Mouse (Mus musculus) kidney, adult 2 months (tissue): ENCODE data around the gene Casp3. TPM values are rescaled to one million over a fixed set of nuclear protein-coding genes. Genes with fewer than 3 reads are reported as not detected.
A peak's percentile ranks its signal among the peaks of the same experiment; 100 is the strongest.

Experiments
- DNase-seq: peaks from one replicate; pipeline ENCODE4 v3.0.0; 2021
- H3K27ac ChIP-seq: fragments of 200-500 bp; 2 replicates; pipeline ENCODE4 v1.5.1; 2012; ENCODE audit warnings: low read depth, low read length, control low read depth, inconsistent platforms; ENCODE audit not compliant: insufficient read depth
- H3K27me3 ChIP-seq: fragments of 200-500 bp; replicated peaks from 2 replicates; pipeline ENCODE4 v1.6.1; 2012; ENCODE audit warnings: mild to moderate bottlenecking, moderate library complexity, low read length, inconsistent platforms; ENCODE audit not compliant: control insufficient read depth, insufficient read depth
- H3K36me3 ChIP-seq: fragments of 200-500 bp; 2 replicates; pipeline ENCODE4 v1.6.1; 2012; ENCODE audit warnings: mild to moderate bottlenecking, moderate library complexity, low read length, inconsistent platforms; ENCODE audit not compliant: control insufficient read depth, insufficient read depth
- H3K4me1 ChIP-seq: fragments of 200-500 bp; 2 replicates; pipeline ENCODE4 v1.6.1; 2011; ENCODE audit warnings: low read length; ENCODE audit not compliant: control insufficient read depth, insufficient read depth
- H3K4me3 ChIP-seq: fragments of 200-500 bp; 2 replicates; pipeline ENCODE4 v1.5.1; 2011; ENCODE audit warnings: mild to moderate bottlenecking, low read depth, low read length, control low read depth; ENCODE audit not compliant: insufficient read depth
- CTCF ChIP-seq: fragments of 200-500 bp; conservative IDR thresholded peaks from 2 replicates; pipeline ENCODE4 v1.5.1; 2011; ENCODE audit warnings: low read depth, mild to moderate bottlenecking, control low read depth, low read length, moderate library complexity, mixed read lengths; ENCODE audit not compliant: insufficient read depth, insufficient read length
- POLR2A ChIP-seq: fragments of 200-500 bp; IDR thresholded peaks from one replicate; pipeline ENCODE4 v1.6.1; 2011; ENCODE audit warnings: low read depth, low read length, control low read depth
- whole genome bisulfite sequencing: fragments of 180-500 bp; shearing (Covaris S2); methylation state at CpG from one replicate; pipeline ENCODE4 v1.1.7; 2018; 5-methylcytosine and 5-hydroxymethylcytosine counted together
- polyA plus RNA-seq: library from polyadenylated mRNA; depleted of rRNA; stranded (reverse); fragments of >200 nt; gene quantifications from 2 replicates; pipeline ENCODE4 v1.2.3, GENCODE M21; 2012; rRNA removed

Gene Casp3
- polyA plus RNA-seq, 1 experiment = 9.2 TPM

- Histone ChIP-seq H3K36me3 (no peaks in the 10 kb centered on the region), H3K27me3 (no peaks in the 10 kb centered on the region), H3K27ac (peak overlapping the region; percentile 99), H3K4me1 (no peaks in the 10 kb centered on the region; the same call in 1 of the 2 replicates), H3K4me3 (peak overlapping the region; percentile 91)
- TF ChIP-seq CTCF = no peak; the same call in 1 of the 2 replicates
- TF ChIP-seq POLR2A = no peak
- WGBS = under 1% methylated on average over 19 of the region's 19 CpGs
- DNase-seq = peak; percentile 97
Observed at GRCm38 (mm10) chr8:46686664-46687336, 69.7 kb downstream of the Casp3 start.

Other genes starting within 250 kb of the Casp3 start
- 206 and 212 TPM in 2 replicates for gene Acsl1, start 146.3 kb upstream of the Casp3 start, polyA plus RNA-seq
- gene Cenpu, start 65.3 kb upstream of the Casp3 start, polyA plus RNA-seq = 0.33 and 0.67 TPM in 2 replicates
- 1.1 and 1.4 TPM in 2 replicates for gene Primpol, start 79 bp upstream of the Casp3 start, polyA plus RNA-seq
- 9.2 and 12.6 TPM in 2 replicates for gene Irf2, start 122.4 kb downstream of the Casp3 start, polyA plus RNA-seq